Mouse (Mus musculus): ENCODE results near the gene Igf1. TPM values are rescaled to one million over a fixed set of nuclear protein-coding genes. Genes with fewer than 3 reads are reported as not detected.

Igf1 gene
- polyA plus RNA-seq, 1 experiment: 56.0 TPM

- no peak for DNase-seq (ENCODE audit: low read depth in 1 of 2, low spot score in 2 of 2)
- H3K36me3 ChIP-seq (ENCODE audit: control insufficient read depth, insufficient read depth, low read length): no peaks in the 10 kb centered on the region
- H3K4me3 ChIP-seq (ENCODE audit: extremely low read depth, insufficient read depth, insufficient read length): no peak overlapping the region
- 84% methylated on average over 2 of the region's 2 CpGs for WGBS
- no peaks in the 10 kb centered on the region for H3K4me1 ChIP-seq (ENCODE audit: control insufficient read depth, insufficient read depth, insufficient read length)
- no peaks in the 10 kb centered on the region for H3K27me3 ChIP-seq (ENCODE audit: control insufficient read depth, insufficient read depth, low read length)
- TF ChIP-seq POLR2A (IDR thresholded peaks at IDR 0.05; ENCODE audit: low read depth, low read length): no peak
- no peak for TF ChIP-seq CTCF (IDR thresholded peaks at IDR 0.05; ENCODE audit: extremely low read depth, insufficient read depth, insufficient read length, insufficient replicate concordance)
- H3K27ac ChIP-seq (ENCODE audit: insufficient read depth, low read length): no peak overlapping the region
These were observed 9.6 kb upstream of the Igf1 start for GRCm38 (mm10) chr10:87848419-87848818.

GRCm38 (mm10) chr10:87851492-87851891 is 6.6 kb upstream of the Igf1 start:
- Histone ChIP-seq H3K36me3 (ENCODE audit: control insufficient read depth, insufficient read depth, low read length) (no peaks in the 10 kb centered on the region), H3K4me1 (ENCODE audit: control insufficient read depth, insufficient read depth, insufficient read length) (no peaks in the 10 kb centered on the region), H3K4me3 (ENCODE audit: extremely low read depth, insufficient read depth, insufficient read length) (no peak overlapping the region), H3K27me3 (ENCODE audit: control insufficient read depth, insufficient read depth, low read length) (no peaks in the 10 kb centered on the region), H3K27ac (ENCODE audit: insufficient read depth, low read length) (no peak overlapping the region)
- no peak for DNase-seq (ENCODE audit: low read depth in 1 of 2, low spot score in 2 of 2)
- TF ChIP-seq POLR2A (IDR thresholded peaks at IDR 0.05; ENCODE audit: low read depth, low read length) (no peak), CTCF (IDR thresholded peaks at IDR 0.05; ENCODE audit: extremely low read depth, insufficient read depth, insufficient read length, insufficient replicate concordance) (no peak)
- 48% methylated on average over 3 of the region's 3 CpGs for WGBS

- 0% methylated on average over 5 of the region's 5 CpGs for WGBS
These were observed 3.7 kb upstream of the Igf1 start for GRCm38 (mm10) chr10:87854408-87854807.

GRCm38 (mm10) chr10:87855423-87856122 is 2.5 kb upstream of the Igf1 start:
- no peak for TF ChIP-seq POLR2A (IDR thresholded peaks at IDR 0.05; ENCODE audit: low read depth, low read length)
- TF ChIP-seq CTCF (IDR thresholded peaks at IDR 0.05; ENCODE audit: extremely low read depth, insufficient read depth, insufficient read length, insufficient replicate concordance): no peak
- Histone ChIP-seq H3K4me1 (ENCODE audit: control insufficient read depth, insufficient read depth, insufficient read length) (no peaks in the 10 kb centered on the region), H3K4me3 (ENCODE audit: extremely low read depth, insufficient read depth, insufficient read length) (no peak overlapping the region), H3K27ac (ENCODE audit: insufficient read depth, low read length) (no peak overlapping the region), H3K36me3 (ENCODE audit: control insufficient read depth, insufficient read depth, low read length) (no peaks in the 10 kb centered on the region), H3K27me3 (ENCODE audit: control insufficient read depth, insufficient read depth, low read length) (no peaks in the 10 kb centered on the region)
- WGBS: 41% methylated on average over 13 of the region's 13 CpGs
- DNase-seq (ENCODE audit: low read depth in 1 of 2, low spot score in 2 of 2): no peak

More at GRCm38 (mm10) chr10:87854408-87854807, 3.7 kb upstream of the Igf1 start:
- Histone ChIP-seq H3K36me3 (ENCODE audit: control insufficient read depth, insufficient read depth, low read length) (no peaks in the 10 kb centered on the region), H3K27me3 (ENCODE audit: control insufficient read depth, insufficient read depth, low read length) (no peaks in the 10 kb centered on the region), H3K27ac (ENCODE audit: insufficient read depth, low read length) (no peak overlapping the region), H3K4me1 (ENCODE audit: control insufficient read depth, insufficient read depth, insufficient read length) (no peaks in the 10 kb centered on the region), H3K4me3 (ENCODE audit: extremely low read depth, insufficient read depth, insufficient read length) (no peak overlapping the region)
- no peak for TF ChIP-seq POLR2A (IDR thresholded peaks at IDR 0.05; ENCODE audit: low read depth, low read length)
- peak; percentile 27; the same call in 1 of the 2 replicates for TF ChIP-seq CTCF (IDR thresholded peaks at IDR 0.05; ENCODE audit: extremely low read depth, insufficient read depth, insufficient read length, insufficient replicate concordance)
- DNase-seq (ENCODE audit: low read depth in 1 of 2, low spot score in 2 of 2): peak in 1 of 2 experiments; percentile 12

GRCm38 (mm10) chr10:87857215-87857955 is 680 bp upstream of the Igf1 start:
- Histone ChIP-seq H3K36me3 (ENCODE audit: control insufficient read depth, insufficient read depth, low read length) (no peaks in the 10 kb centered on the region), H3K4me3 (ENCODE audit: extremely low read depth, insufficient read depth, insufficient read length) (no peak overlapping the region), H3K27me3 (ENCODE audit: control insufficient read depth, insufficient read depth, low read length) (no peaks in the 10 kb centered on the region), H3K4me1 (ENCODE audit: control insufficient read depth, insufficient read depth, insufficient read length) (no peaks in the 10 kb centered on the region), H3K27ac (ENCODE audit: insufficient read depth, low read length) (no peak overlapping the region)
- WGBS: 49% methylated on average over 8 of the region's 8 CpGs
- TF ChIP-seq POLR2A (IDR thresholded peaks at IDR 0.05; ENCODE audit: low read depth, low read length): no peak
- TF ChIP-seq CTCF (IDR thresholded peaks at IDR 0.05; ENCODE audit: extremely low read depth, insufficient read depth, insufficient read length, insufficient replicate concordance): no peak
- DNase-seq (ENCODE audit: low read depth in 1 of 2, low spot score in 2 of 2): no peak

GRCm38 (mm10) chr10:87858939-87859338 is 874 bp downstream of the Igf1 start:
- TF ChIP-seq POLR2A (IDR thresholded peaks at IDR 0.05; ENCODE audit: low read depth, low read length) (no peak), CTCF (IDR thresholded peaks at IDR 0.05; ENCODE audit: extremely low read depth, insufficient read depth, insufficient read length, insufficient replicate concordance) (no peak)

More at GRCm38 (mm10) chr10:87858939-87859338, 874 bp downstream of the Igf1 start:
- H3K4me3 ChIP-seq (ENCODE audit: extremely low read depth, insufficient read depth, insufficient read length): peak overlapping the region; percentile 15; the same call in 1 of the 2 replicates
- H3K27me3 ChIP-seq (ENCODE audit: control insufficient read depth, insufficient read depth, low read length): no peaks in the 10 kb centered on the region
- no peak for DNase-seq (ENCODE audit: low read depth in 1 of 2, low spot score in 2 of 2)
- WGBS: 2% methylated on average over 6 of the region's 6 CpGs
- H3K4me1 ChIP-seq (ENCODE audit: control insufficient read depth, insufficient read depth, insufficient read length): no peaks in the 10 kb centered on the region
- H3K27ac ChIP-seq (ENCODE audit: insufficient read depth, low read length): no peak overlapping the region
- no peaks in the 10 kb centered on the region for H3K36me3 ChIP-seq (ENCODE audit: control insufficient read depth, insufficient read depth, low read length)

Data from spleen, adult 2 months (tissue).